Comparison of ENCODE assay signal across 8 mouse cellular contexts in genomic region chr10:80148610-80149290, GRCm38 (mm10). TPM values are rescaled to one million over a fixed set of nuclear protein-coding genes. Genes with fewer than 3 reads are reported as not detected.
DNase-seq lines count a peak whose midpoint lies in the region; ATAC-seq and TF ChIP-seq lines count a peak whose summit lies in the region.

No protein-coding gene starts in this region.

- peak overlapping the region; percentile 99 for H3K27ac ChIP-seq in heart, embryonic 14.5 days (replicated peaks in 1 of 2; ENCODE audit: control insufficient read depth in 1 of 2, insufficient read depth in 1 of 2, low read depth in 2 of 2, low read length in 2 of 2)
- peak overlapping the region; percentile 99 for H3K27ac ChIP-seq in liver, embryonic 16.5 days (ENCODE audit: low read length)
- H3K27ac ChIP-seq in neural tube, embryonic 14.5 days (ENCODE audit: low read depth, low read length) = peak overlapping the region; percentile 100
- H3K27ac ChIP-seq in testis, adult 2 months (ENCODE audit: control insufficient read depth, insufficient read depth, low read depth, low read length) = peak overlapping the region; percentile 89

- peak; percentile 79 for DNase-seq in c-Kit-negative CD71-positive TER-119-positive erythroid progenitor cells, embryonic 14.5 days (ENCODE audit: low read depth, low spot score)
- DNase-seq in fibroblast of lung, adult 2 months (ENCODE audit: low read depth) = peak; percentile 75
- DNase-seq in kidney, postnatal 14 days = peak; percentile 96

- H3K4me2 ChIP-seq in heart, embryonic 14.5 days (ENCODE audit: low read length) = peak overlapping the region; percentile 77
- peak overlapping the region; percentile 98 for H3K4me2 ChIP-seq in liver, embryonic 16.5 days (ENCODE audit: low read depth, low read length)
- peak overlapping the region; percentile 98 for H3K4me2 ChIP-seq in neural tube, embryonic 14.5 days (ENCODE audit: low read depth, low read length)

- under 1% methylated on average over 57 of the region's 57 CpGs for WGBS in heart, embryonic 14.5 days
- WGBS in liver, embryonic 16.5 days (ENCODE audit: insufficient replicate concordance) = under 1% methylated on average over 56 of the region's 57 CpGs
- under 1% methylated on average over 56 of the region's 57 CpGs for WGBS in neural tube, embryonic 14.5 days

- peak; percentile 16; the same call in 1 of the 2 replicates for TF ChIP-seq POLR2A in testis, adult 2 months (IDR thresholded peaks at IDR 0.05; ENCODE audit: control insufficient read depth, low read depth, low read length)

- H3K36me3 ChIP-seq in heart, embryonic 14.5 days (ENCODE audit: control insufficient read depth, insufficient read depth, low read length) = peaks cover 71% of the 10 kb centered on the region
- H3K36me3 ChIP-seq in liver, embryonic 16.5 days (ENCODE audit: control insufficient read depth, insufficient read depth) = peaks cover 29% of the 10 kb centered on the region
- peaks cover 48% of the 10 kb centered on the region for H3K36me3 ChIP-seq in neural tube, embryonic 14.5 days (ENCODE audit: control insufficient read depth, insufficient read depth, low read length)
- H3K36me3 ChIP-seq in testis, adult 2 months (ENCODE audit: control insufficient read depth, insufficient read depth, low read length) = peaks cover 4% of the 10 kb centered on the region; the same call in 1 of the 2 replicates

- H3K9me3 ChIP-seq in heart, embryonic 14.5 days (ENCODE audit: control insufficient read depth, low read length) = no peaks in the 10 kb centered on the region
- no peaks in the 10 kb centered on the region for H3K9me3 ChIP-seq in liver, embryonic 16.5 days (replicated peaks; ENCODE audit: control insufficient read depth, low read length)
- no peaks in the 10 kb centered on the region for H3K9me3 ChIP-seq in neural tube, embryonic 14.5 days (ENCODE audit: control insufficient read depth, low read length)

- ATAC-seq in CD4-positive, CD25-positive, alpha-beta regulatory T cell, adult 4 months = peak; percentile 37
- ATAC-seq in heart, embryonic 14.5 days (ENCODE audit: insufficient number of reproducible peaks, insufficient read depth, low FRiP score, low read depth) = peak; percentile 54
- ATAC-seq in liver, embryonic 16.5 days (ENCODE audit: low read depth) = peak; percentile 59
- ATAC-seq in neural tube, embryonic 14.5 days (ENCODE audit: low read depth) = peak; percentile 44

- H3K4me3 ChIP-seq in heart, embryonic 14.5 days (ENCODE audit: control insufficient read depth in 1 of 2, insufficient read depth in 1 of 2, low read depth in 1 of 2, low read length in 2 of 2) = peak overlapping the region; percentile 83 to 85
- peak overlapping the region; percentile 93 for H3K4me3 ChIP-seq in liver, embryonic 16.5 days (ENCODE audit: low read depth, low read length)
- peak overlapping the region; percentile 99 for H3K4me3 ChIP-seq in neural tube, embryonic 14.5 days (ENCODE audit: low read depth, low read length)
- H3K4me3 ChIP-seq in testis, adult 2 months (ENCODE audit: control insufficient read depth, low read depth, low read length) = peak overlapping the region; percentile 90

- H3K27me3 ChIP-seq in heart, embryonic 14.5 days (ENCODE audit: control insufficient read depth, insufficient read depth, low read length) = no peaks in the 10 kb centered on the region
- H3K27me3 ChIP-seq in liver, embryonic 16.5 days (ENCODE audit: control insufficient read depth, insufficient read depth, low read depth, low read length) = no peaks in the 10 kb centered on the region
- no peaks in the 10 kb centered on the region for H3K27me3 ChIP-seq in neural tube, embryonic 14.5 days (ENCODE audit: control insufficient read depth, insufficient read depth, low read length)
- H3K27me3 ChIP-seq in testis, adult 2 months (ENCODE audit: control insufficient read depth, insufficient read depth, low read length) = no peaks in the 10 kb centered on the region

- TF ChIP-seq CTCF in testis, adult 2 months (IDR thresholded peaks at IDR 0.05; ENCODE audit: control insufficient read depth, insufficient read depth, insufficient replicate concordance, low read depth, low read length) = peak; percentile 42; the same call in 1 of the 2 replicates

- peaks cover 27 to 51% of the 10 kb centered on the region in 2 experiments for H3K4me1 ChIP-seq in heart, embryonic 14.5 days (ENCODE audit: control insufficient read depth in 2 of 2, insufficient read depth in 2 of 2, low read length in 2 of 2)
- H3K4me1 ChIP-seq in liver, embryonic 16.5 days (ENCODE audit: control insufficient read depth, low read depth, low read length) = peaks cover 79% of the 10 kb centered on the region
- H3K4me1 ChIP-seq in neural tube, embryonic 14.5 days (ENCODE audit: control insufficient read depth, insufficient read depth, low read length) = peaks cover 32% of the 10 kb centered on the region
- H3K4me1 ChIP-seq in testis, adult 2 months (ENCODE audit: control insufficient read depth, insufficient read depth, low read length) = peaks cover 44% of the 10 kb centered on the region

- H3K9ac ChIP-seq in heart, embryonic 14.5 days (ENCODE audit: low read length) = peak overlapping the region; percentile 99
- H3K9ac ChIP-seq in liver, embryonic 16.5 days (ENCODE audit: low read depth, low read length) = peak overlapping the region; percentile 88
- H3K9ac ChIP-seq in neural tube, embryonic 14.5 days (replicated peaks; ENCODE audit: low read depth, low read length) = peak overlapping the region; percentile 100

RNA-seq across cellular contexts. Expression of gene Midn, which starts 0.7 kb away (rescaled TPM):
- 1 to 10 TPM; 4.6 to 8.2 TPM for polyA plus RNA-seq in CD4-positive, CD25-positive, alpha-beta regulatory T cell, adult 4 months (2017; shearing (Covaris generic))
- polyA plus RNA-seq in heart, embryonic 14.5 days (2014; fragmentation: Nextera tagmentation; extraction: Ambion mirVana) = 21.2 and 25.8 TPM in 2 replicates
- polyA plus RNA-seq in liver, embryonic 16.5 days (2015; fragmentation: Nextera tagmentation; extraction: Ambion mirVana) = 2.3 and 2.6 TPM in 2 replicates
- 38.8 and 39.8 TPM in 2 replicates for polyA plus RNA-seq in neural tube, embryonic 14.5 days (2014; fragmentation: Nextera tagmentation; extraction: Ambion mirVana)
- polyA plus RNA-seq in testis, adult 2 months (2012; rRNA removed) = 70.1 and 79.2 TPM in 2 replicates

RNA-seq across cellular contexts. Expression of gene Cbarp, which starts 8.1 kb away (rescaled TPM):
- 1 to 10 TPM; 1.3 to 1.4 TPM for polyA plus RNA-seq in CD4-positive, CD25-positive, alpha-beta regulatory T cell, adult 4 months (2017; shearing (Covaris generic))
- polyA plus RNA-seq in heart, embryonic 14.5 days (2014; fragmentation: Nextera tagmentation; extraction: Ambion mirVana) = 1.6 and 2.6 TPM in 2 replicates
- 0.44 and 0.65 TPM in 2 replicates for polyA plus RNA-seq in liver, embryonic 16.5 days (2015; fragmentation: Nextera tagmentation; extraction: Ambion mirVana)
- 82.2 and 101 TPM in 2 replicates for polyA plus RNA-seq in neural tube, embryonic 14.5 days (2014; fragmentation: Nextera tagmentation; extraction: Ambion mirVana)
- 3.8 and 5.1 TPM in 2 replicates for polyA plus RNA-seq in testis, adult 2 months (2012; rRNA removed)

RNA-seq across cellular contexts. Expression of gene Atp5d, which starts 10.3 kb away (rescaled TPM):
- polyA plus RNA-seq in CD4-positive, CD25-positive, alpha-beta regulatory T cell, adult 4 months (2017; shearing (Covaris generic)) = 100 to 1,000 TPM; 303 to 370 TPM
- polyA plus RNA-seq in heart, embryonic 14.5 days (2014; fragmentation: Nextera tagmentation; extraction: Ambion mirVana) = 988 and 1,015 TPM in 2 replicates
- 288 and 309 TPM in 2 replicates for polyA plus RNA-seq in liver, embryonic 16.5 days (2015; fragmentation: Nextera tagmentation; extraction: Ambion mirVana)
- polyA plus RNA-seq in neural tube, embryonic 14.5 days (2014; fragmentation: Nextera tagmentation; extraction: Ambion mirVana) = 472 and 519 TPM in 2 replicates
- 241 and 347 TPM in 2 replicates for polyA plus RNA-seq in testis, adult 2 months (2012; rRNA removed)

RNA-seq across cellular contexts. Expression of gene Cirbp, which starts 17.0 kb away (rescaled TPM):
- 100 to 1,000 TPM; 124 to 272 TPM for polyA plus RNA-seq in CD4-positive, CD25-positive, alpha-beta regulatory T cell, adult 4 months (2017; shearing (Covaris generic))
- 79.4 and 80.7 TPM in 2 replicates for polyA plus RNA-seq in heart, embryonic 14.5 days (2014; fragmentation: Nextera tagmentation; extraction: Ambion mirVana)
- 13.8 and 14.2 TPM in 2 replicates for polyA plus RNA-seq in liver, embryonic 16.5 days (2015; fragmentation: Nextera tagmentation; extraction: Ambion mirVana)
- 249 and 286 TPM in 2 replicates for polyA plus RNA-seq in neural tube, embryonic 14.5 days (2014; fragmentation: Nextera tagmentation; extraction: Ambion mirVana)
- polyA plus RNA-seq in testis, adult 2 months (2012; rRNA removed) = 105 and 127 TPM in 2 replicates

RNA-seq across cellular contexts. Expression of gene 1600002K03Rik, which starts 24.0 kb away (rescaled TPM):
- 10 to 100 TPM; 21.6 to 23.5 TPM for polyA plus RNA-seq in CD4-positive, CD25-positive, alpha-beta regulatory T cell, adult 4 months (2017; shearing (Covaris generic))
- polyA plus RNA-seq in heart, embryonic 14.5 days (2014; fragmentation: Nextera tagmentation; extraction: Ambion mirVana) = 7.7 and 11.1 TPM in 2 replicates
- polyA plus RNA-seq in liver, embryonic 16.5 days (2015; fragmentation: Nextera tagmentation; extraction: Ambion mirVana) = 8.4 and 8.7 TPM in 2 replicates
- 6.4 and 7.8 TPM in 2 replicates for polyA plus RNA-seq in neural tube, embryonic 14.5 days (2014; fragmentation: Nextera tagmentation; extraction: Ambion mirVana)
- polyA plus RNA-seq in testis, adult 2 months (2012; rRNA removed) = 7.4 and 7.9 TPM in 2 replicates

Comparison
In these comparisons a context has a peak if more than half of its experiments do, and no peak if none do; other contexts are left out.
1. Peak in every context shown above with its lines: DNase-seq, ATAC-seq, H3K4me3 ChIP-seq and H3K27ac ChIP-seq.
2. RNA of gene Cbarp, which starts 8.1 kb away (polyA plus RNA-seq): 82.2 to 101 TPM in neural tube, embryonic 14.5 days; 3.8 to 5.1 TPM in testis, adult 2 months, 1.6 to 2.6 TPM in heart, embryonic 14.5 days, 1.3 to 1.4 TPM in CD4-positive, CD25-positive, alpha-beta regulatory T cell, adult 4 months and 0.44 to 0.65 TPM in liver, embryonic 16.5 days; every median in the first group is over 10 times any median in the second.